Mouse (Mus musculus) heart, embryonic 15.5 days (tissue): ENCODE results near the gene Prnp. TPM values are rescaled to one million over a fixed set of nuclear protein-coding genes. Genes with fewer than 3 reads are reported as not detected.

Experiments
- ATAC-seq: fragments of 200-750 bp; cut with Nextera tagmentation; replicated peaks from 2 replicates; pipeline ENCODE4 v1.8.0; 2017; ENCODE audit warnings: low read depth, moderate TSS enrichment; ENCODE audit not compliant: insufficient number of reproducible peaks, insufficient read depth, low FRiP score
- H3K27ac ChIP-seq: fragments of 300-500 bp; sonication (generic); 2 replicates; pipeline ENCODE4 v1.5.1; 2015; ENCODE audit warnings: mild to moderate bottlenecking, inconsistent platforms
- H3K27me3 ChIP-seq: fragments of 300-500 bp; sonication (generic); 2 replicates; pipeline ENCODE4 v1.6.1; 2015; ENCODE audit warnings: inconsistent platforms
- H3K36me3 ChIP-seq: fragments of 300-500 bp; sonication (generic); 2 replicates; pipeline ENCODE4 v1.6.1; 2015; ENCODE audit warnings: mild to moderate bottlenecking, inconsistent platforms
- H3K4me1 ChIP-seq: fragments of 300-500 bp; sonication (generic); replicated peaks from 2 replicates; pipeline ENCODE4 v1.6.1; 2015; ENCODE audit warnings: inconsistent platforms
- H3K4me2 ChIP-seq: fragments of 300-500 bp; sonication (generic); 2 replicates; pipeline ENCODE4 v1.6.1; 2015; ENCODE audit warnings: inconsistent platforms, mild to moderate bottlenecking, moderate library complexity
- H3K4me3 ChIP-seq: fragments of 300-500 bp; sonication (generic); 2 replicates; pipeline ENCODE4 v1.5.1; 2015; ENCODE audit warnings: mild to moderate bottlenecking, inconsistent platforms
- H3K9ac ChIP-seq: fragments of 300-500 bp; sonication (generic); 2 replicates; pipeline ENCODE4 v1.6.1; 2015; ENCODE audit warnings: mild to moderate bottlenecking, inconsistent platforms
- H3K9me3 ChIP-seq: fragments of 300-500 bp; sonication (generic); replicated peaks from 2 replicates; pipeline ENCODE4 v1.6.1; 2016; ENCODE audit warnings: inconsistent platforms
- WGBS: fragments of 180-500 bp; shearing (Covaris S2); methylation state at CpG from one replicate; pipeline ENCODE4 v1.1.7; 2015; ENCODE audit warnings: mixed read lengths; 5-methylcytosine and 5-hydroxymethylcytosine counted together
- polyA plus RNA-seq: library from polyadenylated mRNA; unstranded; fragments of >200 nt; fragmentation: Nextera tagmentation; extraction: Ambion mirVana; gene quantifications from 2 replicates; pipeline ENCODE4 v1.2.1, GENCODE M21; 2015

Prnp gene
- polyA plus RNA-seq, 1 experiment from 2014 or later = 106 TPM

DNA sequence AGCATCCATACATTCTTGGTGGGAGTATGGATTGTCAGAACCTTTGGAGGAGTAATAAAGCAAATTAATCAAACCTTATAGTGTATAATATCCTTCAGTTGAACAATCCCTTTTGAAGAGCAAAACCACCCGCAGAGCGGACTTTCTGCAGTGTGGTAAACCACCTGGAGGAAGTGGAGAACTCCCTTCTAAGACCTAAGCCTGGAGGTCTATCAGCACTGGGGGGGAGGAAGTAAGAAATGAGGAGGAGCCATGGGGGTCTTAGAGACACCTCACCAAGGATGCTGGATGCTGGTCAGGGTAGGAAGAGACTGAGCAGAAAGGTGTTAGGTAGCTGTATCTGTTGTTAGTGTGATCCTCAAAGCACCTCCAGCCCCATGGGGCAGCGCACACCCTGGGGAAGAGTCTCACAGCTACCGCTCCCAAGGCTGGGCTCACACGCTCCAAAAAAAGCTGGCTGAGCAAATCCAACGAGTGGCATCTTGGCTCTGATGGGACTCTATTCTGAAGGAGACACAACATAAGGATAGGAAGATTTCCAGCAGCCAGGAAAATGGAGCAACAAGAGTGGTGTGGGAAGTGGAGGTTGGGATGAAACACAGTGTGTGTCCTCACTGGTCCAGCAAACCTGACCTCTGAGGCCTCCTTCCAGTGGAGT lies 23.1 kb upstream of the Prnp start:
- H3K36me3 ChIP-seq = no peaks in the 10 kb centered on the region
- H3K27ac ChIP-seq = no peak overlapping the region
- H3K4me2 ChIP-seq = no peak overlapping the region
- no peak for ATAC-seq
- no peak overlapping the region for H3K4me3 ChIP-seq
- no peaks in the 10 kb centered on the region for H3K27me3 ChIP-seq
- peaks cover 12% of the 10 kb centered on the region for H3K4me1 ChIP-seq
- no peak overlapping the region for H3K9ac ChIP-seq
- H3K9me3 ChIP-seq = no peaks in the 10 kb centered on the region
- WGBS = 80% methylated on average over 6 of the region's 6 CpGs

DNA sequence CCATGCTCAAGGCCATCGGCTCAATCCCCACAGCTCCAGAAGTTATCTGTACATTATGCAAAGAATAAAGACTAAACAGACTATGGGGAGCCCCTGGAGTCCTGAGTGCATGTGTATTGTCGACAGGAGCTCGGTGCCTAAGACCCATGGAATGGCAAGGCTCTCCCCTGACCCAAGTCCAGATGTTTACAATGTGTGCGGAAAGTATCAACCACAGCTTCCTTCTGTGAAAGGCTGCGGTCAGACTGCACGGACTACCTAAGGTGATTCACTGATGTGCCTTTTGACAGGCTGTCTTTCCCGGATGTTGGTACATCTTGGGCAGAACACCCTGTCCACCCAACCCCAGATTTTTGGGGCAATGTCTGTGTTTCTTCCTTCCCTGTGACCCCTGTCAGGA lies 21.5 kb upstream of the Prnp start:
- WGBS = 62% methylated on average over 7 of the region's 7 CpGs
- Histone ChIP-seq H3K4me3 (no peak overlapping the region), H3K27me3 (no peaks in the 10 kb centered on the region), H3K9ac (no peak overlapping the region), H3K27ac (no peak overlapping the region), H3K4me2 (no peak overlapping the region), H3K9me3 (no peaks in the 10 kb centered on the region), H3K36me3 (no peaks in the 10 kb centered on the region), H3K4me1 (peaks cover 18% of the 10 kb centered on the region)
- ATAC-seq = no peak

GRCm38 (mm10) chr2:131892534-131892933 lies 17.2 kb upstream of the Prnp start:
- Histone ChIP-seq H3K4me1 (peaks cover 18% of the 10 kb centered on the region), H3K4me2 (no peak overlapping the region), H3K9me3 (no peaks in the 10 kb centered on the region), H3K27ac (peak overlapping the region; percentile 47), H3K4me3 (no peak overlapping the region), H3K9ac (no peak overlapping the region), H3K36me3 (no peaks in the 10 kb centered on the region), H3K27me3 (no peaks in the 10 kb centered on the region)
- WGBS = 62% methylated on average over 5 of the region's 5 CpGs
- ATAC-seq = no peak

- H3K4me2 ChIP-seq = no peak overlapping the region
- H3K4me1 ChIP-seq = peaks cover 11% of the 10 kb centered on the region
- WGBS = 47% methylated on average over 2 of the region's 2 CpGs
- H3K36me3 ChIP-seq = no peaks in the 10 kb centered on the region
- no peak overlapping the region for H3K9ac ChIP-seq
- no peak overlapping the region for H3K4me3 ChIP-seq
- no peaks in the 10 kb centered on the region for H3K9me3 ChIP-seq
- H3K27me3 ChIP-seq = no peaks in the 10 kb centered on the region
- no peak for ATAC-seq
- no peak overlapping the region for H3K27ac ChIP-seq
Measured at GRCm38 (mm10) chr2:131895106-131895505, 14.6 kb upstream of the Prnp start.

DNA sequence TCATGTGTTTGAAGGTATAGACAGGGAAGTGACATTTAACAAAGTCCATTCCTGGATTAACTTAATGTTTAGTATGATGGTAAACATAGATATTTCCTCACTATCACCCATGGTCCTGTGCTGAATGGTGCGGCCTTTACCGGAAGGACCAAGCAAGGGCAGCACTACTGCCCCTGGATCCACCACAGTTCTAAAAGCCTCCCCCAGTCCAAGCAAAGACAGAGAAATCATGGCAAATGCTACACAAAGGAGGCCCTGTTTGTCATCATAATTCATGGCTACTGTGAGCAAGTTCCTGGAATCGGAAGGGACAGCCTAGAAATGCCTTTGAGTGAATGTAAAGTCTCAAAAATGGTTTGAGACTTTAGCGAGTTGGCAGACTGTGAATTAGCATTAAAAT lies 13.7 kb upstream of the Prnp start:
- 85% methylated on average over 4 of the region's 4 CpGs for WGBS
- no peaks in the 10 kb centered on the region for H3K9me3 ChIP-seq
- peaks cover 9% of the 10 kb centered on the region for H3K4me1 ChIP-seq
- ATAC-seq = no peak
- no peaks in the 10 kb centered on the region for H3K36me3 ChIP-seq
- no peak overlapping the region for H3K27ac ChIP-seq
- H3K9ac ChIP-seq = no peak overlapping the region
- no peaks in the 10 kb centered on the region for H3K27me3 ChIP-seq
- H3K4me2 ChIP-seq = no peak overlapping the region
- H3K4me3 ChIP-seq = no peak overlapping the region

GRCm38 (mm10) chr2:131897336-131898109 lies 12.2 kb upstream of the Prnp start:
- no peaks in the 10 kb centered on the region for H3K36me3 ChIP-seq
- H3K9me3 ChIP-seq = no peaks in the 10 kb centered on the region
- no peak overlapping the region for H3K4me2 ChIP-seq
- WGBS = 88% methylated on average over 12 of the region's 12 CpGs
- no peak overlapping the region for H3K4me3 ChIP-seq
- H3K27ac ChIP-seq = no peak overlapping the region
- no peak for ATAC-seq
- no peak overlapping the region for H3K9ac ChIP-seq
- peaks cover 5% of the 10 kb centered on the region; the same call in 1 of the 2 replicates for H3K4me1 ChIP-seq
- H3K27me3 ChIP-seq = no peaks in the 10 kb centered on the region

DNA sequence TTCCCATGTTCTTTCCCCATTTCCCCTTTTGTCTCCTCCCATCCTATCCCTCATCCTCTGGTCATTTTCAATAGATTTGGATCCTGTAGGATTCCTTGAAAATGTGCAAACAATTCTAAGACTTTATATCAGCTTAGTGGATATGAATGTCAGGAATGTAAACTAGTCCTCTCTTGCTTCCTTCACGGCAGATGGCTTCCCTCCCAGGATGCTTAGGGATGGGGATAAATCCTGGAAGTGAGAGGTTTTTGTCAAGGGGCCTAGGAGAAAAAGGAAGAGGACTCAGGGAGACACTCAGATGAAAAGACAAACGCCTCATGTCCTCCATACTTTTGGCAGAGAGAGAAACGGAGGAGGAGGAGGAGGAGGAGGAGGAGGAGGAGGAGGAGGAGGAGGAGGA lies 7.3 kb upstream of the Prnp start:
- Histone ChIP-seq H3K4me2 (no peak overlapping the region), H3K9ac (no peak overlapping the region), H3K4me3 (no peak overlapping the region), H3K27me3 (no peaks in the 10 kb centered on the region), H3K36me3 (no peaks in the 10 kb centered on the region), H3K9me3 (no peaks in the 10 kb centered on the region), H3K4me1 (peaks cover 36% of the 10 kb centered on the region), H3K27ac (peak overlapping the region; percentile 79)
- peak; percentile 21; the same call in 1 of the 2 replicates for ATAC-seq
- WGBS = 24% methylated on average over 2 of the region's 3 CpGs

- Histone ChIP-seq H3K36me3 (no peaks in the 10 kb centered on the region), H3K4me2 (peak overlapping the region; percentile 21; the same call in 1 of the 2 replicates), H3K4me3 (no peak overlapping the region), H3K9ac (no peak overlapping the region), H3K27ac (peak overlapping the region; percentile 79), H3K9me3 (no peaks in the 10 kb centered on the region), H3K4me1 (peaks cover 36% of the 10 kb centered on the region), H3K27me3 (no peaks in the 10 kb centered on the region)
- 10% methylated on average over 8 of the region's 8 CpGs for WGBS
- ATAC-seq = peak; percentile 91
Measured at GRCm38 (mm10) chr2:131902867-131903266, 6.9 kb upstream of the Prnp start.

- Histone ChIP-seq H3K4me2 (no peak overlapping the region), H3K4me1 (peaks cover 50% of the 10 kb centered on the region), H3K9ac (no peak overlapping the region), H3K9me3 (no peaks in the 10 kb centered on the region), H3K36me3 (no peaks in the 10 kb centered on the region), H3K27me3 (no peaks in the 10 kb centered on the region), H3K27ac (peak overlapping the region; percentile 19; the same call in 1 of the 2 replicates), H3K4me3 (no peak overlapping the region)
- ATAC-seq = no peak
- WGBS = 11% methylated on average over 5 of the region's 5 CpGs
Measured at GRCm38 (mm10) chr2:131905025-131905424, 4.7 kb upstream of the Prnp start.

- no peak for ATAC-seq
- no peaks in the 10 kb centered on the region for H3K36me3 ChIP-seq
- no peak overlapping the region for H3K4me3 ChIP-seq
- H3K9me3 ChIP-seq = no peaks in the 10 kb centered on the region
- H3K27ac ChIP-seq = no peak overlapping the region
- H3K4me1 ChIP-seq = peaks cover 53% of the 10 kb centered on the region
- no peak overlapping the region for H3K4me2 ChIP-seq
- WGBS = 57% methylated on average over 6 of the region's 6 CpGs
- H3K27me3 ChIP-seq = no peaks in the 10 kb centered on the region
- H3K9ac ChIP-seq = no peak overlapping the region
Measured at GRCm38 (mm10) chr2:131905776-131906175, 4.0 kb upstream of the Prnp start.

- no peaks in the 10 kb centered on the region for H3K27me3 ChIP-seq
- H3K4me2 ChIP-seq = no peak overlapping the region
- no peak overlapping the region for H3K9ac ChIP-seq
- no peaks in the 10 kb centered on the region for H3K36me3 ChIP-seq
- no peak for ATAC-seq
- H3K9me3 ChIP-seq = no peaks in the 10 kb centered on the region
- H3K27ac ChIP-seq = no peak overlapping the region
- WGBS = 86% methylated on average over 3 of the region's 3 CpGs
- no peak overlapping the region for H3K4me3 ChIP-seq
- peaks cover 58% of the 10 kb centered on the region for H3K4me1 ChIP-seq
Measured at GRCm38 (mm10) chr2:131906266-131906665, 3.5 kb upstream of the Prnp start.

DNA sequence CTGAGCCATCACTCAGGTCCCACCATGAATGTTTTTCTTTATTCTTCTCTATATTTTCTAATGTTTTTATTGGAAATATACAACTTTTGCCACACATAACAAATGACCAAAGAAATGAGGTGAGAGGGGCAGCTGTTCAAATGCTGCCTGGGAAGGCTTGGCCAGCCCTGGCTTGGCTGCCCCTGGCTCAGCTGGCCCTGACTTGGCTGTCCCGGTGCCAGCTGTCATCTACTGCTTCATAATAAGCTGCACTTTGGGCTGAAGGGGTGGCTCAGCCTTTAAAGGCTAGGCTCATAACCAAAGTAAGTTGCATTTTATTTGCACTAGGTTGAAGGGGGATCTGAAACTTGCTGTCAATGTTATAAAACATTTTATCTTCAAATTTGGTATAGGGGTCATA lies 2.9 kb upstream of the Prnp start:
- Histone ChIP-seq H3K9me3 (no peaks in the 10 kb centered on the region), H3K9ac (no peak overlapping the region), H3K27ac (no peak overlapping the region), H3K4me2 (no peak overlapping the region), H3K4me3 (no peak overlapping the region), H3K36me3 (no peaks in the 10 kb centered on the region), H3K4me1 (peaks cover 63% of the 10 kb centered on the region), H3K27me3 (no peaks in the 10 kb centered on the region)
- ATAC-seq = no peak
- WGBS = 44% methylated on average over 1 of the region's 1 CpGs
